Mouse (Mus musculus) neural tube, embryonic 15.5 days (tissue): ENCODE measurements around the gene Ispd. TPM values are rescaled to one million over a fixed set of nuclear protein-coding genes. Genes with fewer than 3 reads are reported as not detected.

ENCODE experiments used
- ATAC-seq: fragments of 200-750 bp; cut with Nextera tagmentation; 2 replicates; pipeline ENCODE4 v1.8.0; 2017; ENCODE audit warnings: mild to moderate bottlenecking, moderate TSS enrichment, moderate library complexity; ENCODE audit not compliant: low FRiP score
- H3K27ac ChIP-seq: fragments of 300-500 bp; sonication (generic); replicated peaks from 2 replicates; pipeline ENCODE4 v1.5.1; 2015; ENCODE audit warnings: mild to moderate bottlenecking, inconsistent platforms
- H3K27me3 ChIP-seq: fragments of 300-500 bp; sonication (generic); replicated peaks from 2 replicates; pipeline ENCODE4 v1.6.1; 2015; ENCODE audit warnings: inconsistent platforms
- H3K36me3 ChIP-seq: fragments of 300-500 bp; sonication (generic); 2 replicates; pipeline ENCODE4 v1.6.1; 2015; ENCODE audit warnings: inconsistent platforms
- H3K4me1 ChIP-seq: fragments of 300-500 bp; sonication (generic); 2 replicates; pipeline ENCODE4 v1.6.1; 2015; ENCODE audit warnings: inconsistent platforms
- H3K4me2 ChIP-seq: fragments of 300-500 bp; sonication (generic); 2 replicates; pipeline ENCODE4 v1.6.1; 2015; ENCODE audit warnings: inconsistent platforms, mild to moderate bottlenecking, moderate library complexity
- H3K4me3 ChIP-seq: fragments of 300-500 bp; sonication (generic); replicated peaks from 2 replicates; pipeline ENCODE4 v1.5.1; 2015; ENCODE audit warnings: mild to moderate bottlenecking, inconsistent platforms
- H3K9ac ChIP-seq: fragments of 300-500 bp; sonication (generic); replicated peaks from 2 replicates; pipeline ENCODE4 v1.6.1; 2015; ENCODE audit warnings: mild to moderate bottlenecking, inconsistent platforms
- H3K9me3 ChIP-seq: fragments of 300-500 bp; sonication (generic); replicated peaks from 2 replicates; pipeline ENCODE4 v1.6.1; 2016; ENCODE audit warnings: inconsistent platforms
- WGBS: fragments of 180-500 bp; shearing (Covaris S2); methylation state at CpG from one replicate; pipeline ENCODE4 v1.1.7; 2015; ENCODE audit warnings: mixed read lengths; 5-methylcytosine and 5-hydroxymethylcytosine counted together
- polyA plus RNA-seq: library from polyadenylated mRNA; unstranded; fragments of >200 nt; fragmentation: Nextera tagmentation; extraction: Ambion mirVana; gene quantifications from 2 replicates; pipeline ENCODE4 v1.2.1, GENCODE M21; 2015

Ispd gene
- polyA plus RNA-seq, 1 experiment from 2014 or later, result 15.3 TPM

- Histone ChIP-seq H3K27ac (no peak overlapping the region), H3K9me3 (no peaks in the 10 kb centered on the region), H3K36me3 (no peaks in the 10 kb centered on the region), H3K4me2 (no peak overlapping the region), H3K4me3 (no peak overlapping the region), H3K27me3 (no peaks in the 10 kb centered on the region), H3K9ac (no peak overlapping the region), H3K4me1 (no peaks in the 10 kb centered on the region)
- 83% methylated on average over 4 of the region's 4 CpGs for WGBS
- no peak for ATAC-seq
Observed at GRCm38 (mm10) chr12:36475269-36475668, 94.0 kb downstream of the Ispd start.

GRCm38 (mm10) chr12:36476476-36476875 lies 95.2 kb downstream of the Ispd start:
- no peaks in the 10 kb centered on the region for H3K9me3 ChIP-seq
- no peak overlapping the region for H3K4me3 ChIP-seq
- no peaks in the 10 kb centered on the region for H3K36me3 ChIP-seq
- no peak overlapping the region for H3K9ac ChIP-seq
- ATAC-seq, result no peak
- H3K27ac ChIP-seq, result no peak overlapping the region
- no peaks in the 10 kb centered on the region for H3K4me1 ChIP-seq
- 54% methylated on average over 5 of the region's 5 CpGs for WGBS
- no peaks in the 10 kb centered on the region for H3K27me3 ChIP-seq
- no peak overlapping the region for H3K4me2 ChIP-seq

GRCm38 (mm10) chr12:36477501-36477900 lies 96.3 kb downstream of the Ispd start:
- WGBS, result 83% methylated on average over 6 of the region's 6 CpGs
- H3K27ac ChIP-seq, result no peak overlapping the region
- H3K4me3 ChIP-seq, result no peak overlapping the region
- ATAC-seq, result no peak
- H3K9ac ChIP-seq, result no peak overlapping the region
- no peaks in the 10 kb centered on the region for H3K4me1 ChIP-seq
- H3K27me3 ChIP-seq, result no peaks in the 10 kb centered on the region
- no peaks in the 10 kb centered on the region for H3K9me3 ChIP-seq
- H3K4me2 ChIP-seq, result no peak overlapping the region
- H3K36me3 ChIP-seq, result no peaks in the 10 kb centered on the region

- H3K4me3 ChIP-seq, result no peak overlapping the region
- H3K27me3 ChIP-seq, result no peaks in the 10 kb centered on the region
- H3K27ac ChIP-seq, result no peak overlapping the region
- no peaks in the 10 kb centered on the region for H3K4me1 ChIP-seq
- no peak for ATAC-seq
- H3K9me3 ChIP-seq, result no peaks in the 10 kb centered on the region
- no peak overlapping the region for H3K9ac ChIP-seq
- H3K36me3 ChIP-seq, result no peaks in the 10 kb centered on the region
- 79% methylated on average over 3 of the region's 3 CpGs for WGBS
- no peak overlapping the region for H3K4me2 ChIP-seq
Observed at GRCm38 (mm10) chr12:36477926-36478325, 96.7 kb downstream of the Ispd start.

- Histone ChIP-seq H3K4me1 (no peaks in the 10 kb centered on the region), H3K27ac (no peak overlapping the region), H3K27me3 (no peaks in the 10 kb centered on the region), H3K36me3 (no peaks in the 10 kb centered on the region), H3K9ac (no peak overlapping the region), H3K4me2 (no peak overlapping the region), H3K4me3 (no peak overlapping the region), H3K9me3 (no peaks in the 10 kb centered on the region)
- 90% methylated on average over 3 of the region's 3 CpGs for WGBS
- ATAC-seq, result no peak
Observed at GRCm38 (mm10) chr12:36481742-36482141, 100.5 kb downstream of the Ispd start.

GRCm38 (mm10) chr12:36483346-36483745 lies 102.1 kb downstream of the Ispd start:
- H3K4me1 ChIP-seq, result no peaks in the 10 kb centered on the region
- no peak overlapping the region for H3K4me3 ChIP-seq
- no peaks in the 10 kb centered on the region for H3K36me3 ChIP-seq
- WGBS, result 18% methylated on average over 2 of the region's 2 CpGs
- no peak overlapping the region for H3K4me2 ChIP-seq
- ATAC-seq, result no peak
- no peak overlapping the region for H3K27ac ChIP-seq
- H3K9ac ChIP-seq, result no peak overlapping the region
- H3K9me3 ChIP-seq, result no peaks in the 10 kb centered on the region
- H3K27me3 ChIP-seq, result no peaks in the 10 kb centered on the region

- Histone ChIP-seq H3K4me1 (no peaks in the 10 kb centered on the region), H3K36me3 (no peaks in the 10 kb centered on the region), H3K4me2 (no peak overlapping the region), H3K4me3 (no peak overlapping the region), H3K9me3 (no peaks in the 10 kb centered on the region), H3K27ac (no peak overlapping the region), H3K9ac (no peak overlapping the region), H3K27me3 (no peaks in the 10 kb centered on the region)
- 92% methylated on average over 3 of the region's 3 CpGs for WGBS
- ATAC-seq, result no peak
Observed at GRCm38 (mm10) chr12:36497565-36497964, 116.3 kb downstream of the Ispd start.

- Histone ChIP-seq H3K4me1 (no peaks in the 10 kb centered on the region), H3K4me2 (no peak overlapping the region), H3K9ac (no peak overlapping the region), H3K9me3 (no peaks in the 10 kb centered on the region), H3K27me3 (no peaks in the 10 kb centered on the region), H3K27ac (no peak overlapping the region), H3K4me3 (no peak overlapping the region), H3K36me3 (no peaks in the 10 kb centered on the region)
- no peak for ATAC-seq
- 62% methylated on average over 7 of the region's 7 CpGs for WGBS
Observed at GRCm38 (mm10) chr12:36507111-36507903, 126.1 kb downstream of the Ispd start.

- WGBS, result 82% methylated on average over 10 of the region's 10 CpGs
Observed at GRCm38 (mm10) chr12:36509954-36510642, 128.8 kb downstream of the Ispd start.

GRCm38 (mm10) chr12:36521774-36522173 lies 140.5 kb downstream of the Ispd start:
- Histone ChIP-seq H3K4me1 (no peaks in the 10 kb centered on the region), H3K4me2 (no peak overlapping the region), H3K27ac (no peak overlapping the region), H3K4me3 (no peak overlapping the region), H3K9ac (no peak overlapping the region), H3K36me3 (no peaks in the 10 kb centered on the region), H3K27me3 (no peaks in the 10 kb centered on the region), H3K9me3 (no peaks in the 10 kb centered on the region)
- ATAC-seq, result no peak
- 87% methylated on average over 2 of the region's 2 CpGs for WGBS

More at GRCm38 (mm10) chr12:36509954-36510642, 128.8 kb downstream of the Ispd start:
- ATAC-seq, result no peak
- Histone ChIP-seq H3K9me3 (no peaks in the 10 kb centered on the region), H3K4me3 (no peak overlapping the region), H3K36me3 (no peaks in the 10 kb centered on the region), H3K4me2 (no peak overlapping the region), H3K9ac (no peak overlapping the region), H3K27ac (no peak overlapping the region), H3K27me3 (no peaks in the 10 kb centered on the region), H3K4me1 (no peaks in the 10 kb centered on the region)

- H3K4me1 ChIP-seq, result no peaks in the 10 kb centered on the region
- H3K4me2 ChIP-seq, result no peak overlapping the region
- no peak overlapping the region for H3K9ac ChIP-seq
- no peak overlapping the region for H3K27ac ChIP-seq
- H3K4me3 ChIP-seq, result no peak overlapping the region
- ATAC-seq, result no peak
- no peaks in the 10 kb centered on the region for H3K9me3 ChIP-seq
- H3K36me3 ChIP-seq, result no peaks in the 10 kb centered on the region
- 91% methylated on average over 2 of the region's 2 CpGs for WGBS
- H3K27me3 ChIP-seq, result no peaks in the 10 kb centered on the region
Observed at GRCm38 (mm10) chr12:36523515-36523914, 142.3 kb downstream of the Ispd start.

- 66% methylated on average over 2 of the region's 2 CpGs for WGBS
- H3K4me3 ChIP-seq, result no peak overlapping the region
- H3K27me3 ChIP-seq, result no peaks in the 10 kb centered on the region
- no peaks in the 10 kb centered on the region for H3K36me3 ChIP-seq
- H3K9me3 ChIP-seq, result no peaks in the 10 kb centered on the region
- H3K4me1 ChIP-seq, result no peaks in the 10 kb centered on the region
- no peak overlapping the region for H3K4me2 ChIP-seq
- no peak for ATAC-seq
- H3K27ac ChIP-seq, result no peak overlapping the region
- H3K9ac ChIP-seq, result no peak overlapping the region
Observed at GRCm38 (mm10) chr12:36530920-36531319, 149.7 kb downstream of the Ispd start.
